Mouse (Mus musculus): ENCODE results near the gene Fxyd1.
A peak's percentile ranks its signal among the peaks of the same experiment; 100 is the strongest.

Fxyd1 gene

GRCm38 (mm10) chr7:31017104-31017901 is 39.7 kb downstream of the Fxyd1 start:
- DNase-seq (ENCODE audit: low spot score in 2 of 2): no peak

GRCm38 (mm10) chr7:31012971-31013370 is 44.0 kb downstream of the Fxyd1 start:
- DNase-seq (ENCODE audit: low spot score in 2 of 2): no peak

DNA sequence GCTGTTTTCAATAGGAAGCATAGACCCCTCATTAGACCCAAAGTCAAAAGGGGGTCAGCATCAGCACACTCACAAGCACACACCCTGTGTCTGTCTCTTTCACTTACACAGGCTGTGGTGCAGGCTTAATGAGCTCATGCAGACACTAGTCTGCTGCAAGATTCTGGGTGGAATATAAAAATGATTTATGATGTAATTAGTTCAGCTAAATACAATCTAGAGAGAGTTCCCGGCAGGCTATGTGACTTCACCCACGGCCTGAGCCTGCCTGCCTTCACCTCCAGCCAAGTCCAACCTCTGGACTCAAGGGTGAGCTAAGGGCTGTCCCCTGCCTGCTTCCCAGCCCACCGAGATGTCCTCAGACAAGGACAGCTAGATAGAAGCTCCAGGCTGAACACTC is 48.1 kb downstream of the Fxyd1 start:
- no peak for DNase-seq (ENCODE audit: low spot score in 2 of 2)

- no peak for DNase-seq (ENCODE audit: low spot score in 2 of 2)
Measured at GRCm38 (mm10) chr7:31008175-31008574, 48.8 kb downstream of the Fxyd1 start.

DNA sequence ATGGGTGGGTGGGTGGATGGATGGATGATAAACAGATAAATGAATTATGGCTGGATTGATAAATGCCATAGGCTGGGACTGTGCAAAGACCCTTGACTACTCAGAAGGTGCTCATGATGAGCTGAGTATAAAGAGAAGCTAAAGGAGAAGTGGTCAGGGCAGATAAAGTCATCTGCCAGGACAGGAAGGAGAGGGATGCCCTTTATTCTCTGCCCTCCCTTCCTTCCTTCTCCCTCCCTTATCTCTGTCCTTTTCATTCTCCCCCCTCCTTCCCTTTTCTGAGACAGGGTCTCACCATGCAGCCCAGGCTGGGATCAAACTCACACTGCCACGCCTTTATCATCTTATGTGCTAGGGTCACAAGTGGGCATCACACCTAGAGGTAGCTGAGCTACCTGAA is 49.2 kb downstream of the Fxyd1 start:
- no peak for DNase-seq (ENCODE audit: low spot score in 2 of 2)

GRCm38 (mm10) chr7:31002650-31003049 is 54.3 kb downstream of the Fxyd1 start:
- DNase-seq (ENCODE audit: low spot score in 2 of 2): peak; percentile 11 to 16

Data from spleen, postnatal 14 days (tissue).